Mouse (Mus musculus): ENCODE measurements around the gene Cox4i2.

- TF ChIP-seq CTCF (IDR thresholded peaks at IDR 0.05; ENCODE audit: low read depth, low read length) (no peak), POLR2A (IDR thresholded peaks at IDR 0.05; ENCODE audit: insufficient read depth, low read length) (no peak), EP300 (IDR thresholded peaks at IDR 0.05; ENCODE audit: insufficient read depth, low read depth, low read length) (no peak)
Measured at GRCm38 (mm10) chr2:152758351-152758750, 4.4 kb downstream of the Cox4i2 start.
